Mouse (Mus musculus) embryonic facial prominence, embryonic 11.5 days (tissue): Measurements from ENCODE around the gene Rbm24. TPM values are rescaled to one million over a fixed set of nuclear protein-coding genes. Genes with fewer than 3 reads are reported as not detected.

Experiments
- ATAC-seq: fragments of 200-750 bp; cut with Nextera tagmentation; replicated peaks from 2 replicates; pipeline ENCODE4 v1.8.0; 2017; ENCODE audit warnings: low read depth; ENCODE audit not compliant: insufficient number of reproducible peaks, low FRiP score, low TSS enrichment
- DNase-seq: peaks from one replicate; pipeline ENCODE4 v3.0.0-alpha.2; 2015; ENCODE audit warnings: low spot score
- H3K27ac ChIP-seq: fragments of 300-500 bp; sonication (generic); replicated peaks from 2 replicates; pipeline ENCODE4 v1.5.1; 2014; ENCODE audit warnings: mild to moderate bottlenecking, low read depth, low read length, control low read depth
- H3K27me3 ChIP-seq: fragments of 300-500 bp; sonication (generic); 2 replicates; pipeline ENCODE4 v1.6.1; 2014; ENCODE audit warnings: mild to moderate bottlenecking, low read length, moderate library complexity, mixed read lengths; ENCODE audit not compliant: control insufficient read depth, insufficient read depth
- H3K36me3 ChIP-seq: fragments of 300-500 bp; sonication (generic); replicated peaks from 2 replicates; pipeline ENCODE4 v1.6.1; 2014; ENCODE audit warnings: low read depth, mild to moderate bottlenecking, low read length, moderate library complexity, mixed read lengths; ENCODE audit not compliant: control insufficient read depth, insufficient read depth
- H3K4me1 ChIP-seq: fragments of 300-500 bp; sonication (generic); 2 replicates; pipeline ENCODE4 v1.6.1; 2014; ENCODE audit warnings: low read length, mixed read lengths; ENCODE audit not compliant: control insufficient read depth, insufficient read depth
- H3K4me2 ChIP-seq: fragments of 300-500 bp; sonication (generic); 2 replicates; pipeline ENCODE4 v1.6.1; 2014; ENCODE audit warnings: low read depth, mild to moderate bottlenecking, control low read depth, low read length, moderate library complexity
- H3K4me3 ChIP-seq: fragments of 300-500 bp; sonication (generic); 2 replicates; pipeline ENCODE4 v1.5.1; 2014; ENCODE audit warnings: low read depth, low read length, control low read depth
- H3K9ac ChIP-seq: fragments of 300-500 bp; sonication (generic); replicated peaks from 2 replicates; pipeline ENCODE4 v1.6.1; 2014; ENCODE audit warnings: mild to moderate bottlenecking, control low read depth, low read length
- H3K9me3 ChIP-seq: fragments of 300-500 bp; sonication (generic); replicated peaks from 2 replicates; pipeline ENCODE4 v1.6.1; 2016; ENCODE audit warnings: mild to moderate bottlenecking, low read length, inconsistent platforms, mixed read lengths; ENCODE audit not compliant: control insufficient read depth
- WGBS: fragments of 180-500 bp; shearing (Covaris S2); extraction: QIAGEN DNeasy Blood & Tissue Kit; methylation state at CpG from one replicate; pipeline ENCODE4 v1.1.7; 2014; 5-methylcytosine and 5-hydroxymethylcytosine counted together
- polyA plus RNA-seq: library from polyadenylated mRNA; unstranded; fragments of >200 nt; fragmentation: Nextera tagmentation; extraction: Ambion mirVana; gene quantifications from 2 replicates; pipeline ENCODE4 v1.2.1, GENCODE M21; 2014

Gene Rbm24
- polyA plus RNA-seq, 1 experiment from 2014 or later = 5.5 TPM

DNA sequence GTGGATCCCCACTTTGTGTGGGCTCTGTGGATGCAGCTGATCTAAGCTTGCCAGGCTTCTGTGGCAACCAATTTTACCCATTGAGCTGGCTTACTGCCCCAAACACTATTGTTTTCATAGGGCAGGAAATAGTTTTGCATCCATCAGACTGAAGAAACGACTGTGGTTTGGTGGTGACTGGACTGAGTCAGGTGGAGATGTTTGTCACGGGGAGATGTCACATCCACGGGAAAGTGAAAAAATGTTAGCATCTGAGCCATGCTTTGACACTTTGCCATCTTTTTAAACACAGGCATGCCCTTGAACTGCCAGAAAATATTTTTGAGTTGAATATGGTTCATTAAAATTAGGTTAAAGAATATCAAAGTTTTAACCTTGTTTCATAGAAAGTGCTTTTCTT lies 45.5 kb downstream of the Rbm24 start:
- no peaks in the 10 kb centered on the region for H3K27me3 ChIP-seq
- no peak overlapping the region for H3K27ac ChIP-seq
- 80% methylated on average over 3 of the region's 3 CpGs for WGBS
- H3K36me3 ChIP-seq = no peaks in the 10 kb centered on the region
- no peaks in the 10 kb centered on the region for H3K4me1 ChIP-seq
- DNase-seq = no peak
- ATAC-seq = no peak
- H3K9me3 ChIP-seq = no peaks in the 10 kb centered on the region
- H3K9ac ChIP-seq = no peak overlapping the region
- no peak overlapping the region for H3K4me2 ChIP-seq
- H3K4me3 ChIP-seq = no peak overlapping the region

DNA sequence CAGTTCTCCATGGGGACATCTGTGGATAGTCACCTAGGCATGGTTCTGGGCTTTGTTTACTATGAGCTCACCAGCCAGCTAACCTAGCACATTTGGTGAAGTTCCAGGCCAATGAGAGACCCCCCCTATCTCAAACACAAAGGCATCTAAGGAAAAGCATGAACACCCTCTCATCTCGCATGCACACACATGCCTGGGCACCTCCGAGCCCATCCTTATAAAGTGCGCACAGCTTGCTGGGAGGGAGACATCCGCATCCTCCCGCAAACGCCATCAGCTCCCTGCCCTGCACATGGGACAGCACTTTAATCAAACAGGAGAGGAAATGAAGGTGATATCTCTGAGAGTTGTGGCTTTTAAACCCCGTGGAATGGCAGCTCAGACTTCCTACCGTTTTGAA lies 50.0 kb downstream of the Rbm24 start:
- WGBS = 70% methylated on average over 8 of the region's 8 CpGs
- Histone ChIP-seq H3K36me3 (no peaks in the 10 kb centered on the region), H3K27me3 (no peaks in the 10 kb centered on the region), H3K4me1 (no peaks in the 10 kb centered on the region), H3K4me2 (no peak overlapping the region), H3K9ac (no peak overlapping the region), H3K4me3 (no peak overlapping the region), H3K9me3 (no peaks in the 10 kb centered on the region), H3K27ac (no peak overlapping the region)
- DNase-seq (no peak), ATAC-seq (no peak)

DNA sequence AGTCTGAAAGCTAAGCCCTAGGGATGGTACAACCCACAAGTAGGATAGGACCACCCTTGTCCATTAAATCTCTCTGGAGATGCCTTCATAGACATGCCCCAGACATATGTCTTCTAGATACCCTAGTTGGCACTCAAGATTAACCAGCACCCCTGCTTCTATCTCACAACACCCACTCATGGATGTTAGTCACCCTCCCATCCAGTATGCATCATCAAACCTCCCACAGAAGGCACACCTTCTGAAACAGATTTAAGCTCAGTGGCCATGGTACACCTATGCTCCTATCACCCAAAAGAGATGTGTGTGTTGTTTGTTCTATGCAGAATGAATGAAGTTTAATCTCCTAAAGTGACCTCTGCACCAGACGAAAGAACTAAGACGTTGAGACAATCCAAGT lies 51.3 kb downstream of the Rbm24 start:
- H3K36me3 ChIP-seq = no peaks in the 10 kb centered on the region
- no peak overlapping the region for H3K4me3 ChIP-seq
- DNase-seq = no peak
- no peak for ATAC-seq
- no peak overlapping the region for H3K4me2 ChIP-seq
- no peaks in the 10 kb centered on the region for H3K4me1 ChIP-seq
- no peak overlapping the region for H3K9ac ChIP-seq
- H3K27me3 ChIP-seq = no peaks in the 10 kb centered on the region
- 89% methylated on average over 2 of the region's 2 CpGs for WGBS
- no peak overlapping the region for H3K27ac ChIP-seq
- no peaks in the 10 kb centered on the region for H3K9me3 ChIP-seq

Other genes with a start within 250 kb of the Rbm24 start
- gene Stmnd1, start 144.7 kb upstream of the Rbm24 start, polyA plus RNA-seq = 0.31 TPM in 1 of 2 replicates, not detected in the other
- gene Cap2, start 83.4 kb downstream of the Rbm24 start, polyA plus RNA-seq = 7.9 and 8.8 TPM in 2 replicates